Mouse (Mus musculus) neural tube, embryonic 12.5 days (tissue): ENCODE data around the gene Gorasp1. TPM values are rescaled to one million over a fixed set of nuclear protein-coding genes. Genes with fewer than 3 reads are reported as not detected.

Experiments used
- polyA plus RNA-seq: library from polyadenylated mRNA; unstranded; fragments of >200 nt; fragmentation: Nextera tagmentation; extraction: Ambion mirVana; gene quantifications from 2 replicates; pipeline ENCODE4 v1.2.1, GENCODE M21; 2016

Gorasp1 gene
- polyA plus RNA-seq, 1 experiment from 2014 or later: 23.8 TPM

Other genes starting within 250 kb of the Gorasp1 start
- 3.0 and 6.7 TPM in 2 replicates for gene Scn10a, start 218.2 kb downstream of the Gorasp1 start, polyA plus RNA-seq
- 0.09 and 0.14 TPM in 2 replicates for gene Scn11a, start 112.1 kb downstream of the Gorasp1 start, polyA plus RNA-seq
- gene Wdr48, start 42.7 kb downstream of the Gorasp1 start, polyA plus RNA-seq: 63.1 and 67.7 TPM in 2 replicates
- gene Ttc21a, start within 50 bp of the Gorasp1 start, polyA plus RNA-seq: 0.28 and 0.38 TPM in 2 replicates
- gene Csrnp1, start 47.1 kb upstream of the Gorasp1 start, polyA plus RNA-seq: 2.4 and 2.7 TPM in 2 replicates
- 0.25 and 0.49 TPM in 2 replicates for gene Xirp1, start 86.0 kb upstream of the Gorasp1 start, polyA plus RNA-seq
- gene Cx3cr1, start 132.3 kb upstream of the Gorasp1 start, polyA plus RNA-seq: 7.4 and 7.8 TPM in 2 replicates
- gene Ccr8, start 154.5 kb upstream of the Gorasp1 start, polyA plus RNA-seq: not detected in 2 replicates
- gene Slc25a38, start 172.8 kb upstream of the Gorasp1 start, polyA plus RNA-seq: 38.2 and 38.6 TPM in 2 replicates
- 867 and 933 TPM in 2 replicates for gene Rpsa, start 190.1 kb upstream of the Gorasp1 start, polyA plus RNA-seq
- gene Mobp, start 212.1 kb upstream of the Gorasp1 start, polyA plus RNA-seq: 0.08 and 0.17 TPM in 2 replicates